Mouse (Mus musculus) stomach, embryonic 14.5 days (tissue): ENCODE data around the gene Tnrc6b. TPM values are rescaled to one million over a fixed set of nuclear protein-coding genes. Genes with fewer than 3 reads are reported as not detected.
A peak's percentile ranks its signal among the peaks of the same experiment; 100 is the strongest.

Experiments used
- ATAC-seq: fragments of 200-750 bp; cut with Nextera tagmentation; 2 replicates; pipeline ENCODE4 v1.8.0; 2017; ENCODE audit warnings: low read depth, moderate TSS enrichment; ENCODE audit not compliant: insufficient number of reproducible peaks, insufficient read depth, low FRiP score
- H3K27ac ChIP-seq: fragments of 300-500 bp; sonication (generic); 2 replicates; pipeline ENCODE4 v1.5.1; 2014; ENCODE audit warnings: mild to moderate bottlenecking, low read length, moderate library complexity, mixed read lengths
- H3K27me3 ChIP-seq: fragments of 300-500 bp; sonication (generic); 2 replicates; pipeline ENCODE4 v1.6.1; 2014; ENCODE audit warnings: low read length, control low read depth, mixed read lengths; ENCODE audit not compliant: control insufficient read depth, insufficient read depth
- H3K36me3 ChIP-seq: fragments of 300-500 bp; sonication (generic); 2 replicates; pipeline ENCODE4 v1.6.1; 2014; ENCODE audit warnings: mild to moderate bottlenecking, control low read depth, low read length, moderate library complexity, mixed read lengths; ENCODE audit not compliant: control insufficient read depth, insufficient read depth
- H3K4me1 ChIP-seq: fragments of 300-500 bp; sonication (generic); 2 replicates; pipeline ENCODE4 v1.6.1; 2014; ENCODE audit warnings: low read length, control low read depth, mixed read lengths; ENCODE audit not compliant: control insufficient read depth, insufficient read depth
- H3K4me2 ChIP-seq: fragments of 300-500 bp; sonication (generic); replicated peaks from 2 replicates; pipeline ENCODE4 v1.6.1; 2014; ENCODE audit warnings: low read depth, low read length, control low read depth
- H3K4me3 ChIP-seq: fragments of 300-500 bp; sonication (generic); 2 replicates; pipeline ENCODE4 v1.5.1; 2014; ENCODE audit warnings: low read depth, low read length, control low read depth
- H3K9ac ChIP-seq: fragments of 300-500 bp; sonication (generic); replicated peaks from 2 replicates; pipeline ENCODE4 v1.6.1; 2014; ENCODE audit warnings: low read depth, mild to moderate bottlenecking, control low read depth, low read length, moderate library complexity, mixed read lengths
- H3K9me3 ChIP-seq: fragments of 300-500 bp; sonication (generic); 2 replicates; pipeline ENCODE4 v1.6.1; 2016; ENCODE audit warnings: low read depth, low read length, control low read depth; ENCODE audit not compliant: control insufficient read depth
- WGBS: fragments of 180-500 bp; shearing (Covaris S2); extraction: QIAGEN DNeasy Blood & Tissue Kit; methylation state at CpG from one replicate; pipeline ENCODE4 v1.1.7; 2014; 5-methylcytosine and 5-hydroxymethylcytosine counted together
- polyA plus RNA-seq: library from polyadenylated mRNA; unstranded; fragments of >200 nt; fragmentation: Nextera tagmentation; extraction: Ambion mirVana; gene quantifications from 2 replicates; pipeline ENCODE4 v1.2.1, GENCODE M21; 2014

The Tnrc6b gene
- polyA plus RNA-seq, 1 experiment from 2014 or later = 25.5 TPM

DNA sequence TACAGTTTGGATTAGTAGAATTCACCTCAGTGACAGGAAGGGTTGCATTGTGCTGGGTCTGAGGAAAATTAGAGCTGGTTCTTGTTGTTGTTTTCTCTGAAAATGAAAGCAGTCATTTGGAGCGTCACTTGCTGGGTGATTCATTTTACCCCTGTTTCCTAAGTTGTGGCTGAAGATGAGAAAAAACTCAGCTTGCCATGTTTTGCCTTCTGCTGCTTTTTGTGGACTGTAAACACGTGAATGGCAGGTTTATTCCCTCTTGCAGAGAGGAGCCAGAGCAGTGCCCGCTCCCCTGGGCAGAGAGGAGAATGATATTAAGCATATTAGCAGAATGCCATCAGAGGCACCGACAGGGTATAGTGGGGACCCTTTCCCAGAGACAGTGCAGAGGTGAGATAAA lies 89.7 kb downstream of the Tnrc6b start:
- peaks cover 26% of the 10 kb centered on the region for H3K4me1 ChIP-seq
- no peak overlapping the region for H3K9ac ChIP-seq
- no peak overlapping the region for H3K27ac ChIP-seq
- H3K27me3 ChIP-seq = no peaks in the 10 kb centered on the region
- WGBS = 5% methylated on average over 4 of the region's 4 CpGs
- no peaks in the 10 kb centered on the region for H3K36me3 ChIP-seq
- peak overlapping the region; percentile 70 for H3K4me2 ChIP-seq
- peak overlapping the region; percentile 43 for H3K4me3 ChIP-seq
- H3K9me3 ChIP-seq = no peaks in the 10 kb centered on the region
- no peak for ATAC-seq

- H3K9ac ChIP-seq = no peak overlapping the region
- H3K4me1 ChIP-seq = peaks cover 28% of the 10 kb centered on the region
- 21% methylated on average over 1 of the region's 1 CpGs for WGBS
- H3K9me3 ChIP-seq = no peaks in the 10 kb centered on the region
- no peak for ATAC-seq
- H3K27ac ChIP-seq = no peak overlapping the region
- 0 out of 2 replicates have a peak overlapping the region, but pooled peaks have one; percentile 70 for H3K4me2 ChIP-seq
- H3K4me3 ChIP-seq = no peak overlapping the region
- H3K27me3 ChIP-seq = no peaks in the 10 kb centered on the region
- H3K36me3 ChIP-seq = no peaks in the 10 kb centered on the region
Measured at GRCm38 (mm10) chr15:80801597-80801996, 90.5 kb downstream of the Tnrc6b start.

- Histone ChIP-seq H3K36me3 (no peaks in the 10 kb centered on the region), H3K9ac (no peak overlapping the region), H3K27me3 (no peaks in the 10 kb centered on the region), H3K9me3 (no peaks in the 10 kb centered on the region), H3K4me3 (no peak overlapping the region), H3K4me1 (peaks cover 22% of the 10 kb centered on the region; the same call in 1 of the 2 replicates), H3K4me2 (no peak overlapping the region), H3K27ac (no peak overlapping the region)
- ATAC-seq = no peak
- WGBS = 49% methylated on average over 5 of the region's 5 CpGs
Measured at GRCm38 (mm10) chr15:80807162-80807561, 96.0 kb downstream of the Tnrc6b start.

GRCm38 (mm10) chr15:80810226-80810625 lies 99.1 kb downstream of the Tnrc6b start:
- WGBS = 65% methylated on average over 3 of the region's 3 CpGs
- Histone ChIP-seq H3K27ac (no peak overlapping the region), H3K4me3 (no peak overlapping the region), H3K4me2 (no peak overlapping the region), H3K27me3 (no peaks in the 10 kb centered on the region), H3K9me3 (no peaks in the 10 kb centered on the region), H3K36me3 (no peaks in the 10 kb centered on the region), H3K9ac (no peak overlapping the region), H3K4me1 (peaks cover 21% of the 10 kb centered on the region; the same call in 1 of the 2 replicates)
- ATAC-seq = no peak

GRCm38 (mm10) chr15:80812840-80813239 lies 101.7 kb downstream of the Tnrc6b start:
- WGBS = 94% methylated on average over 4 of the region's 4 CpGs
- H3K36me3 ChIP-seq = no peaks in the 10 kb centered on the region
- no peak for ATAC-seq

GRCm38 (mm10) chr15:80814792-80815191 lies 103.7 kb downstream of the Tnrc6b start:
- ATAC-seq = no peak
- H3K27me3 ChIP-seq = no peaks in the 10 kb centered on the region
- H3K9me3 ChIP-seq = no peaks in the 10 kb centered on the region
- no peak overlapping the region for H3K27ac ChIP-seq
- H3K36me3 ChIP-seq = no peaks in the 10 kb centered on the region
- 0 out of 2 replicates have a peak, but pooled peaks cover 7% of the 10 kb centered on the region for H3K4me1 ChIP-seq
- H3K9ac ChIP-seq = no peak overlapping the region
- no peak overlapping the region for H3K4me3 ChIP-seq
- WGBS = 67% methylated on average over 7 of the region's 7 CpGs
- no peak overlapping the region for H3K4me2 ChIP-seq

More at GRCm38 (mm10) chr15:80812840-80813239, 101.7 kb downstream of the Tnrc6b start:
- H3K9ac ChIP-seq = no peak overlapping the region
- H3K27me3 ChIP-seq = no peaks in the 10 kb centered on the region
- H3K4me3 ChIP-seq = no peak overlapping the region
- H3K27ac ChIP-seq = no peak overlapping the region
- H3K4me2 ChIP-seq = no peak overlapping the region
- H3K9me3 ChIP-seq = no peaks in the 10 kb centered on the region
- 0 out of 2 replicates have a peak, but pooled peaks cover 8% of the 10 kb centered on the region for H3K4me1 ChIP-seq

- Histone ChIP-seq H3K9ac (no peak overlapping the region), H3K27me3 (no peaks in the 10 kb centered on the region), H3K4me3 (no peak overlapping the region), H3K36me3 (no peaks in the 10 kb centered on the region), H3K4me1 (0 out of 2 replicates have a peak, but pooled peaks cover 3% of the 10 kb centered on the region), H3K9me3 (no peaks in the 10 kb centered on the region), H3K4me2 (no peak overlapping the region), H3K27ac (no peak overlapping the region)
- ATAC-seq = no peak
- WGBS = 50% methylated on average over 1 of the region's 1 CpGs
Measured at GRCm38 (mm10) chr15:80822276-80822675, 111.2 kb downstream of the Tnrc6b start.

DNA sequence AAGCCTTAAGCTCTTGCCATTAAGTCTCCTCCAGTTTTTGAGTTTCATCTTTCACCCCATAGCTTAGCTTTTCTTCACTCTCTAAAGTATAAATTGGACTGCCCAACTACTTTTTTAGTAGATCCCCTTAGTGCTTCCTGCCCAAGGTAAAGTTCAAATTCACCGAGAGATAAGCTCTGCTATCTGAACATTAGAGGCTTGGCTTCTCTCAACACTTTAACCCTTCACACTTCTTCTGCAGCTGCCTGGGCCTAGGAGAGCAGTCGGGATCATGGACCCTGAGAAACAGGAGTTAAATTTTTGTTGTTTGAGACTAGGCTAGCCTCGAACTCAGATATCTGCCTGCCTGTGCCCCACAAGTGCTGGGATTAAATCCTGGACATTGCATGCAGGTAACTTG lies 120.1 kb downstream of the Tnrc6b start:
- no peaks in the 10 kb centered on the region for H3K9me3 ChIP-seq
- no peak overlapping the region for H3K4me3 ChIP-seq
- H3K27ac ChIP-seq = no peak overlapping the region
- peaks cover 4% of the 10 kb centered on the region; the same call in 1 of the 2 replicates for H3K4me1 ChIP-seq
- WGBS = 64% methylated on average over 3 of the region's 3 CpGs
- H3K27me3 ChIP-seq = no peaks in the 10 kb centered on the region
- H3K36me3 ChIP-seq = no peaks in the 10 kb centered on the region
- no peak overlapping the region for H3K4me2 ChIP-seq
- H3K9ac ChIP-seq = no peak overlapping the region
- no peak for ATAC-seq

DNA sequence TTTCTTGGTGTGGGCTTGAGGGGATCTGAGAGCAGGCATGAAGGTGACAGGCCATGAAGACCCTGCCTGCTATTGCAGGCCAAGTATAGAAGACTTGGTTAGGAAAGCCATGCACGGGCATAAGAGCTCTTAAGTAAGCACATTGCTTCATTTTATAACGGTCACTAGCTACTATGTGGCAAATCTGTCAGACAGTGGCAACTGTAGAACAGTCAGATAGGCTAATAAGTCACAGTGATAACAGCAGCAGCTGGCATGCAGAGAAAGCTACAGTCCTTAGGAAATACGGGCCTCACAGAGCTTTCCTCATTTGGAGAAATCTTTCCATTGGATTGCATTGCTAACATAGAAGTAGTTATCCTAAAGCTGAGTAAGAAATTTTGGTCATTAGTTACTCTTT lies 121.7 kb downstream of the Tnrc6b start:
- peaks cover 11% of the 10 kb centered on the region; the same call in 1 of the 2 replicates for H3K4me1 ChIP-seq
- H3K36me3 ChIP-seq = no peaks in the 10 kb centered on the region
- H3K27ac ChIP-seq = no peak overlapping the region
- no peaks in the 10 kb centered on the region for H3K9me3 ChIP-seq
- ATAC-seq = no peak
- no peak overlapping the region for H3K9ac ChIP-seq
- no peaks in the 10 kb centered on the region for H3K27me3 ChIP-seq
- no peak overlapping the region for H3K4me3 ChIP-seq
- H3K4me2 ChIP-seq = no peak overlapping the region
- 52% methylated on average over 3 of the region's 3 CpGs for WGBS
